Mouse (Mus musculus) frontal cortex, adult (tissue): ENCODE measurements around the gene Rfx2.

Experiments
- ATAC-seq: cut with Nextera tagmentation; 2 replicates; pipeline ENCODE4 v1.9.2; 2017; ENCODE audit warnings: mild to moderate bottlenecking, moderate library complexity, mixed read lengths; ENCODE audit not compliant: low TSS enrichment

The Rfx2 gene

DNA sequence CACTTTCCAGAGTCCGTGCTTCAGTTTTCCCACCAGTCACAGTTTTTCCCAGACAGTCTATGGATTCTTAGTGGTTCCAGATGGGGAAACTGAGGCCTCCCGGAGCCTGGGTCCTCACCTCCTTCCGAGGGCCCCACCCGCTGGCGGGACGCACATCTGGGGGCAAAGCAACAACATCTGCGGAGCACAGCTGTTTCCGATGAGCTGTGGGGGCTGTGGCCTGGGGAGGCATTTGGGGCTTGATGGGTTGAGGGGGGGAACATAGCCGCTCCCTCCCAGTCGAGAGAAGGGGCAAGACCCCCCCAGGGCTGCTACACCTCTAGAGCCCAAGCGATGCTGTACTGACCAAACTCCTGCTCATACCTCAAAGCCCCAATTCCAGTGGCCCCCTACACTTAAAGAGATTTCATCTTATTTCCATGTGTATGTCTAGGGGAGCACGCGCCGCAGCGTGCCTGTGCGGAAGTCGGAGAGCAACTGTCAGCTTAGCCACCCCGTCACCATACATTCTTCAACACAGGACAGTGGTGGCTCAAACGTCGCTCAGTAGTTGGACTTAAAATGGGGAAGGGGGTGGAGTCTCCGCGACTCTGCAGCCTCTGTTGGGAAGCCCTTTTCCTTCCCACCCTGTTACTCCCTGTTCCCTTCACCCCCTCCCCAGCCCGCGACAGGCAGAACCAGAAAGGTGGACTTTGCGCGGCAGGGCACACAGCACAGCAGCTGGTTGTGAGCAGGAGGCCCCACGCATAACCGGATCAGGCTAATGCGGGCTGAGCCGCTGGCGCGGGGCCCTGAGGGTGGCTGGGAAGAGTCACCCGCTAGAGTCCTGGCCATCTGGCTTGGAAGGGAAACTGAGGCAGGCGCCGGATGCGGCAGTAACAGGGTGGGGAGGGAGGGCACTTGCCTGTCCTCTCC is 76.3 kb downstream of the Rfx2 start:
- ATAC-seq: no peak

DNA sequence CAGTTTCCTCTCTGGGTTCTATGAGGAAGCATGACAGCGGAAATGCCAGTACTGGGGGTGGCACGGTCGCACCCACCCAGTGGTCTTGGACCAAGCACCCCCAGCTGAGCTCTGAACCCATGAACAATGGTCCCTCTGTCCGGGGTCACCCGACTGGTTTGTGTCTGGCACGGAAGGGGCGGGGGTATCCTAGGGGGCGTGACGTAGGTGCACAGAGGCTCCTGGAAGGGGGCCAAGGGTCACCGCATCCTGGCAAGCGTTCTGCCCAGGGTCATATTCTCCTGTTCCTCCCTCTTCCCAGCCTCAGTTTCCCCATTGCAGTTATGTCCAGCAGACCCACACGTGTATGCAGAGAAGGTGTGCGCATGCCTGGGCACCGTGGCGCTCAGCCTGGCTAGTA is 77.4 kb downstream of the Rfx2 start:
- ATAC-seq: no peak

DNA sequence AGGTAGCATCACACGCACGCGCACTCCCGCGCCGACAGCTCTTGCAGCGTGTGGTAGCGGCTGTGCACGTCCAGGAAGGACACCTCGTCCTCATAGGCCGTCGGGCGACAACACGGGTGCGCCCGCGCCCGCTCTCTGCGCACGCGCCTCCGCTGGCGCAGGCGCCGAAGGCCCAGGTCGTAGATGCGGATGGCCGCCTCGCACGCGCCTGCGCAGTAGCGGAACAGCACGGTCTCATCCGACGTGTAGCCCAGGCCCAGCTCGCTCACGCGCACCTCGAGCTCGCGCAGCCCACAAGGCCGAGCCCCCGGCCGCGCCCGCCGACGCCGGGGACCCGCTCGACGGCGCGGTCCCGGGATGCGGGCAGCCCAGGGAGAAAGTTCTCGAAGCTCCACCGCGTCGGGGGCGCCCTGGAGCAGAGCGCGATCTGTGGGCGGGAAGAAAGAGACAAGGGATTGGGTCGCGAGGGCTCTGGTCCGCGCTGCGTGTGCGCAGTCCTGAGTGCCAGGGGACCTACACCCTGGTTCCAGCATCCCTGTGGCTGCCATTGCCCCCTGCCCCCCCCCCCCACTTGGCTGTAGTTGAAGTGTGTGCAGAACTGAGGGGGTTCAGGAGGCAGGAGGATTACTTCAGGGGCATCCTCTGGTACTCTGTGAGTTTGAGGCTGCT is 79.3 kb downstream of the Rfx2 start:
- ATAC-seq: peak; percentile 65; the same call in 1 of the 2 replicates

DNA sequence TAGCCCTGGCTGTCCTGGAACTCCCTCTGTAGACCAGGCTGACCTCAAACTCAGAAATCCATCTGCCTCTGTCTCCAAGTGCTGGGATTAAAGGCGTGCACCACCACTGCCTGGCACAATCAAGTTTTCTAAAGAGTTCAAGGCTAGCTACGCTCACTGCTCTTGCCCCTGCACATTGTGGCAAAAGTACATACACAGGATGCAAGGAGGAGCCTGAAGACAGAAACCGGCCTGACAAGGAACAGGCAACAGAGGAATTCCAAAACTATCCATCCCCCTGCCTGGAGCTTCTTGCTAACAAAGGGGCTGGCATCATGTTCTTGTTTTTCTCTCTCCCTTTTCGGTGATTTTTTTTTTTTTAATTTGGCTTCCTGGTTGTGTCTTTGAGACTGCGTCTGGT is 86.6 kb downstream of the Rfx2 start:
- ATAC-seq: no peak

DNA sequence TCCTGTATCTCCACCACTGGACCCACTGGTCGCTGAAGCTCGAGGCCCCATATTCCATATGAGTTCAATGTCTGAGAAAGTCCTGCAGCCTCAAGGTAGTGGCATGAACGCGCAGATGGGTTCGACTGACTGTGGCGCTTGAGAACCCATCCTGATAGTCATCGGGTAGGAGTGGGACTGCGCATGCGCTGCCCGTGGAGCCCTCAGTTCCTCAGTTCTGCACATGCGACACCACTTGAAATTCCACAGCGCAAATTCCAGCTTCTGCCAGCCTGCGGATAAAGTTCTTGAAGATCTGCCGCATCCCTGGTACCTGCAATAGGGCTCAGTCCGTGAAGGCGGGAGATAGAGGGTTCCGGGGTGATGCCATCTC is 90.0 kb downstream of the Rfx2 start:
- no peak for ATAC-seq

DNA sequence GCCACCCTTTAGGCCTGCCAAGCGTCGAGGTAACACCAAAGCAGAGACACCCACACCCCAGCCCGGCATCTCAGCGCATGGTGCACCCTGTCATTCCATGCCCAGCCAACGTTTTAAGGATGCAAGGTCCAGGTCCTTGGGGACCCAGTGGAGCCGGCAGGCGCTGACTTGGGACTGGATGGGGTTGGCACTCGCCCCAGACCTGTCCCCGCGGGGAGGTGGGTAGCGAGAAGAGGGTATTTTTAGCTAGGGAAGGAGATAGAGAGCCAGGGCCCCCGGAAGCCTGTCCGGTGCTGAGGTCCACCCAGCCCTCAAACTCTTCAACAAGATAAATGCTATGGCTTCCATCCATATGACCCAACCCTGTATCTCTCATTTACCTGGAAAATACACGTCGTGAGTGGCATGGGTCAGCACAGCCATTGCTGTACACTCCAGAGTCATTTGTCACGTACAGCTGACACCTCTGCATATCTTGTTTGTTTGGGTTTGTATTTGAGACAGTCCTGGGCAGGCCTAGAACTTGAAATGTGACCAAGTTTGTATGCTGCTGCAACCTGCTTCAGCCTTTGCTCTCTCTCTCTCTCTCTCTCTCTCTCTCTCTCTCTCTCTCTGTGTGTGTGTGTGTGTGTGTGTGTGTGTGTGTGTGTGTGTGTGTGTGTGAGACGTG is 90.6 kb downstream of the Rfx2 start:
- ATAC-seq: no peak

DNA sequence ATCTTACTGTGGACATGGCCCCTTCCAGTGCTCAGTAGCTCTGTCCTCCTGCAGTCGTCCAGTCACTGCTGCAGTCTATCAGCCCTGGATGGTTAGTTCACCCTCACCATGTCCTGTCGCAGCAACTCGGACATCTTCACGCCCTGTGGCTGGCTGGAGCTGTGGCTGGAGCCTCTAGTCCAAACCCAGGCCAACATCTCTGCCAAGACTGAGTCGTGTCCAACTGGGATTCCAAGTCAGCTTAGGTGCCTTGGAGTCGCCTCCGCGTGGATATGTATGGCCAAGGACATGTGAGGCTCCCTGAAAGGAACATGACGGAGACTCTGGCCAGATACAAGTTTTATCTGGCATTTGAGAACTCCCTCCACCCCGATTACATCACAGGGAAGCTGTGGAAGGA is 92.6 kb downstream of the Rfx2 start:
- ATAC-seq: no peak

DNA sequence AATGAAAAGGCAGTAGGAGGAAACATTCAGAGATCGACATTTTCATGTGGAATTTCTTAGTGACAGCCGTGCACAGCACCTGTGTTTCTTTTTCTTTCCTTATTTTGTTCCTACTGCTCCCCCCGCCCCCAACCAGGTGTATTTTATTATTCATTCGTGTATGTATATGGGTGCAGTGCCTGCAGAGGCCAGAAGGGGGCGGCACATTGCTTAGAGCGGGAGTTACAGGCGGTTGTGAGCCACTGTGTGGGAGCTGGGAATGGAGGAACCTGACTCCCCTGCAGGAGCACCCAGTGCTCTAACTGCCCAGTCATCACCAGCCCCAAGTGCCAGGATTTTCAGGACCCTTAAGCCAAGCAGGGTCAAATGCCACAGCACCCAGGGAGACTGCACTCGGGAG is 94.3 kb downstream of the Rfx2 start:
- ATAC-seq: no peak

DNA sequence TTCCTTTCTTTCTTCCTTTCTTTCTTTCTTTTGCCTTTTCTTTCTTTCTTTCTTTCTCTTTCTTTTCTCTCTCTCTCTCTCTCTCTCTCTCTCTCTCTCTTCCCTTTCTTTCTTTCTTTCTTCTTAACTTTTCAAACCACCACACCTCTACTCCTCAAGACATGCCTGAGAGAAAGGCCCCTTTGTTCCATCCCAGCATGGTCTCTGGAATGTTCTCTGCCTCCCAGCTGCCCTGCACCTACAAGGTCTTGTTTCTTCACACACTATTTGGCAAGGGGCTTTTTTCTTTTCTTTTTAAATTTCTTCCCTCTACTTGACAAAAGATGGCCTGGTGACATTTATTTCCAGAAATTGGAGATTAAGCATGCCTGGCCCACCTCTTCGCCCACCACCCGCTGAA is 101.2 kb downstream of the Rfx2 start:
- ATAC-seq: no peak

DNA sequence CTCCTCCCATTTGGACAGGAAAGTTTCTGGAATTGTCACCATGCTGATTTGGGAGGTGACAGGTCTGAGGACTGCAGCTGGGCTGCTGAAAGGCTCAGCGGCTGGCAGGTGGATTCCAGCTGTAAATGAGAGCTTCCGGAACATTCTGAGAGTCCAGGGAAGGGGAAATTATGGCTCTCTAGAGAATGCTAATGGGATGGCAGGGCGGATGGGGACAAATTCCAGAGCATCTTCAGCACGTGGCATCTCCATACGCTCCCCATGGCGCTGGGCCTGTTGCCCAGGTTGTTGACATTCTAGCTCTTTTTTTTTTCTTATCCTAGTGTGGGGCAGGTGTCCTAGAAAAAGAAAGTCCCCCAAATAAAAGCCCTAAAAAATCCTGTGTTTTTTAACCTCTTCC is 101.7 kb downstream of the Rfx2 start:
- ATAC-seq: 0 out of 2 replicates have a peak, but pooled peaks have one; percentile 32

DNA sequence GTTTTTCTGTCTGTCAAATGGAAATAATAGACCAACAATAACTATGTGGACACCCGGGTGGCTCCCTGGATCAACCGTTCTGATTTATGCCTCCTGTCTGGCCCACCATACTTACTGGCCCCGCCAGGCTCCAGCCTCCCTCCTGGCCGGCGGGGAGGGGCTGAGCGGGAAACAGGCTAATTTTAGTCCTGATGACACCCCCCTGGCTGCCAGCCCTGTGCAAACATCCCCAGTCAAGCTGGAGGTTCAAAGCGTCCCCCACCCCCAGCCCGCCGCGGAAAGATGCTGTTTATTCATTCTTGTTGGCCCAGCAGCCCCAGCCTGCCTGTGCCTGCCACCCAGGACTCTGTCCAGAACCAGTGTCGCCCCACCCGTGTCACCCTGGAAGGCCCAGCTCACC is 102.7 kb downstream of the Rfx2 start:
- no peak for ATAC-seq

DNA sequence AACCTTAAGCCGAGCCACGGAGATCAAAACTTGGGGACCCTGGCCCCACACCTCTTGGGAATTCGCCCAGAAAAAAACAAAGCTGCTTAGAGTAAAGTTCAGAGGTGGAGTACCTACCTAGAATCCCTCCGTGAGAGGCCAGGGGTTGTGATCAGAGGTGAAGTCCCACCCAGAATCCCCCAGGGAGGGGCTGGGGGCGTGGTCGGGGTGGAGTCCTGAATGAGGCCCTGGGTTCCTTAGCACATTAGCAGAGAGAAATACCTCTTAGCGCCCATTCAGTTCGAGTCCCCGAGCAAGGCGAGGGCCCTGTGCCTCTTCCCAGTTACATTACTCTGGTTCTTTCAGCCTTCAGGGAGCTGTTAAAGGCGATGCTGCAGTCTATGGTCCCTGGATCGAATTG is 103.2 kb downstream of the Rfx2 start:
- ATAC-seq: no peak

DNA sequence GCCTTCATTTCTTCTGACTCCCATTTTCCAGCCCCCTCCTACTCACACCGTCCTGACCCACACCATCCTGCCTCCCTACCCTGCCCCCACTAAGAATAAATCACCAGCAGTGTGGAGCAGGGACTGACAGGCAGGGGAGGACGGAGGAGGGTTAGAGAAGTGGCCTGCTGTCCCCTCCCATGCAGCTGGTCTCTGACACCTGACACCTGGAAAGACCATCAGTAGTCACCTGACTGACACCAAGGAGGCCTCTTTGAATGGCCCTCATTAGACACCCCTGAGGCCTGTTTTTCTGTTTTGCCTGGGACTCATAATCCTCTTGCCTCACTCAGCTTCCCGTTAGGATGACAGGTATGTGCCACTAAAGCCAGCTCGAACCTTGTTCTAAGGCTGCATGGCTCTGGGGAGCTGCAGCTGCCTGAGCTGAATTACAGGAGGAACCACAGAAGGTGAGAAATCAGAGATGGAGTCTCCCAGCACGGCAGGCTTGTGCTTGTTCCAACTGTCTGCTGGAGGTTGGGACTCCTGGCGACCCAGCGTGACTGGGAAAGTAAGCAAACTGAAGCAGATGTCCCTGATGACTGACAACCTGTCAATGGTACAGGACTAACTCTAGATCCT is 103.7 kb downstream of the Rfx2 start:
- no peak for ATAC-seq
